Mouse (Mus musculus) liver, adult 2 months (tissue): ENCODE measurements around the gene Parp16.

Source experiments
- CTCF ChIP-seq: fragments of 200-500 bp; IDR thresholded peaks from 2 replicates; pipeline ENCODE4 v1.5.1; 2011; ENCODE audit warnings: low read depth, low read length, control low read depth
- POLR2A ChIP-seq: fragments of 200-500 bp; IDR thresholded peaks from 2 replicates; pipeline ENCODE4 v1.6.1; 2011; ENCODE audit warnings: low read length, control low read depth; ENCODE audit not compliant: insufficient read depth; ENCODE audit errors: extremely low read depth

DNA sequence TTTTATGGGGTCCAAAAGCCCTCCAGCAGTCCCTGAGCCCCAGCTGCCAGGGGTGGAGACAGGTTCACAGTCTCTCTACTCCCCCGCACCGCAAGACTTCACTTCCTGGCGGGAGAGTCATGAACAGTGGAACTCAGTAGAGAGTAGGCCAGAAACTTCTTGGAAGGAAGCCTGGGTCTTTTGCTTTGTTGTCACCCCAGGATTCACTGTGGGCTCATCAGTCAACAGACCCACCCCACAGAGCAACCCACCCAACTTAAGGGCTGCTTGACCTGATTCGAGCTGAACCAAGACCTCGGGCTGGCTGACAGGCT, 53.2 kb downstream of the Parp16 start:
- TF ChIP-seq CTCF (no peak), POLR2A (no peak)
